Mouse (Mus musculus): ENCODE results near the gene Kcnb1. TPM values are rescaled to one million over a fixed set of nuclear protein-coding genes. Genes with fewer than 3 reads are reported as not detected.

The Kcnb1 gene
- polyA plus RNA-seq, 1 experiment from 2014 or later = 0.60 TPM

- no peak overlapping the region for H3K4me2 ChIP-seq
- no peak for ATAC-seq (replicated peaks; ENCODE audit: insufficient number of reproducible peaks, insufficient read depth, low FRiP score, low read depth)
- H3K27me3 ChIP-seq = peaks cover 7% of the 10 kb centered on the region; the same call in 1 of the 2 replicates
- 35% methylated on average over 11 of the region's 11 CpGs for WGBS
- peaks cover 12% of the 10 kb centered on the region for H3K4me1 ChIP-seq (replicated peaks)
- no peaks in the 10 kb centered on the region for H3K9me3 ChIP-seq (replicated peaks)
- H3K4me3 ChIP-seq = no peak overlapping the region
- no peak overlapping the region for H3K9ac ChIP-seq
- H3K36me3 ChIP-seq = no peaks in the 10 kb centered on the region
- H3K27ac ChIP-seq = no peak overlapping the region
Measured at GRCm38 (mm10) chr2:167123936-167124335, 66.0 kb downstream of the Kcnb1 start.

GRCm38 (mm10) chr2:167122737-167123136 is 67.2 kb downstream of the Kcnb1 start:
- Histone ChIP-seq H3K9me3 (replicated peaks) (no peaks in the 10 kb centered on the region), H3K4me2 (no peak overlapping the region), H3K27ac (no peak overlapping the region), H3K4me3 (no peak overlapping the region), H3K27me3 (no peaks in the 10 kb centered on the region), H3K36me3 (no peaks in the 10 kb centered on the region), H3K4me1 (replicated peaks) (peaks cover 8% of the 10 kb centered on the region), H3K9ac (no peak overlapping the region)
- WGBS = 57% methylated on average over 6 of the region's 6 CpGs
- no peak for ATAC-seq (replicated peaks; ENCODE audit: insufficient number of reproducible peaks, insufficient read depth, low FRiP score, low read depth)

- no peak for ATAC-seq (replicated peaks; ENCODE audit: insufficient number of reproducible peaks, insufficient read depth, low FRiP score, low read depth)
- Histone ChIP-seq H3K9me3 (replicated peaks) (no peaks in the 10 kb centered on the region), H3K4me2 (no peak overlapping the region), H3K9ac (no peak overlapping the region), H3K4me1 (replicated peaks) (peaks cover 8% of the 10 kb centered on the region), H3K36me3 (no peaks in the 10 kb centered on the region), H3K27me3 (no peaks in the 10 kb centered on the region), H3K4me3 (no peak overlapping the region), H3K27ac (no peak overlapping the region)
- WGBS = 75% methylated on average over 7 of the region's 7 CpGs
Measured at GRCm38 (mm10) chr2:167121996-167122395, 68.0 kb downstream of the Kcnb1 start.

GRCm38 (mm10) chr2:167121228-167121627 is 68.7 kb downstream of the Kcnb1 start:
- Histone ChIP-seq H3K27ac (no peak overlapping the region), H3K4me3 (no peak overlapping the region), H3K27me3 (no peaks in the 10 kb centered on the region), H3K9me3 (replicated peaks) (no peaks in the 10 kb centered on the region), H3K36me3 (no peaks in the 10 kb centered on the region), H3K4me2 (no peak overlapping the region), H3K4me1 (replicated peaks) (peaks cover 8% of the 10 kb centered on the region), H3K9ac (no peak overlapping the region)
- WGBS = 62% methylated on average over 6 of the region's 6 CpGs
- no peak for ATAC-seq (replicated peaks; ENCODE audit: insufficient number of reproducible peaks, insufficient read depth, low FRiP score, low read depth)

GRCm38 (mm10) chr2:167120186-167120830 is 69.6 kb downstream of the Kcnb1 start:
- WGBS = 70% methylated on average over 12 of the region's 12 CpGs

GRCm38 (mm10) chr2:167118046-167118445 is 71.9 kb downstream of the Kcnb1 start:
- H3K27ac ChIP-seq = no peak overlapping the region
- H3K4me3 ChIP-seq = no peak overlapping the region
- no peaks in the 10 kb centered on the region for H3K36me3 ChIP-seq
- H3K4me1 ChIP-seq (replicated peaks) = 0 out of 2 replicates have a peak, but pooled peaks cover 3% of the 10 kb centered on the region
- no peak for ATAC-seq (replicated peaks; ENCODE audit: insufficient number of reproducible peaks, insufficient read depth, low FRiP score, low read depth)
- H3K4me2 ChIP-seq = no peak overlapping the region
- WGBS = 63% methylated on average over 10 of the region's 10 CpGs
- H3K9me3 ChIP-seq (replicated peaks) = no peaks in the 10 kb centered on the region
- H3K9ac ChIP-seq = no peak overlapping the region
- peaks cover 9% of the 10 kb centered on the region; the same call in 1 of the 2 replicates for H3K27me3 ChIP-seq

More at GRCm38 (mm10) chr2:167120186-167120830, 69.6 kb downstream of the Kcnb1 start:
- no peak overlapping the region for H3K4me2 ChIP-seq
- no peak overlapping the region for H3K27ac ChIP-seq
- H3K9ac ChIP-seq = no peak overlapping the region
- no peaks in the 10 kb centered on the region; the same call in 1 of the 2 replicates for H3K27me3 ChIP-seq
- no peak overlapping the region for H3K4me3 ChIP-seq
- no peaks in the 10 kb centered on the region for H3K36me3 ChIP-seq
- peaks cover 8% of the 10 kb centered on the region for H3K4me1 ChIP-seq (replicated peaks)
- no peak for ATAC-seq (replicated peaks; ENCODE audit: insufficient number of reproducible peaks, insufficient read depth, low FRiP score, low read depth)
- no peaks in the 10 kb centered on the region for H3K9me3 ChIP-seq (replicated peaks)

- no peaks in the 10 kb centered on the region for H3K9me3 ChIP-seq (replicated peaks)
Measured at GRCm38 (mm10) chr2:167112737-167113136, 77.2 kb downstream of the Kcnb1 start.

GRCm38 (mm10) chr2:167112259-167112658 is 77.7 kb downstream of the Kcnb1 start:
- H3K9ac ChIP-seq = no peak overlapping the region

More at GRCm38 (mm10) chr2:167112737-167113136, 77.2 kb downstream of the Kcnb1 start:
- Histone ChIP-seq H3K9ac (no peak overlapping the region), H3K36me3 (no peaks in the 10 kb centered on the region), H3K27ac (no peak overlapping the region), H3K4me2 (no peak overlapping the region), H3K4me3 (no peak overlapping the region), H3K27me3 (peaks cover 12% of the 10 kb centered on the region; the same call in 1 of the 2 replicates), H3K4me1 (replicated peaks) (peaks cover 3% of the 10 kb centered on the region; the same call in 1 of the 2 replicates)
- ATAC-seq (replicated peaks; ENCODE audit: insufficient number of reproducible peaks, insufficient read depth, low FRiP score, low read depth) = 0 out of 2 replicates have a peak, but pooled peaks have one; percentile 37
- WGBS = 41% methylated on average over 6 of the region's 6 CpGs

GRCm38 (mm10) chr2:167109506-167109905 is 80.4 kb downstream of the Kcnb1 start:
- no peaks in the 10 kb centered on the region for H3K36me3 ChIP-seq
- 77% methylated on average over 8 of the region's 8 CpGs for WGBS
- no peak overlapping the region for H3K27ac ChIP-seq
- H3K9ac ChIP-seq = no peak overlapping the region
- H3K9me3 ChIP-seq (replicated peaks) = no peaks in the 10 kb centered on the region
- H3K4me3 ChIP-seq = no peak overlapping the region
- peaks cover 15% of the 10 kb centered on the region for H3K27me3 ChIP-seq
- H3K4me1 ChIP-seq (replicated peaks) = peaks cover 3% of the 10 kb centered on the region; the same call in 1 of the 2 replicates
- no peak for ATAC-seq (replicated peaks; ENCODE audit: insufficient number of reproducible peaks, insufficient read depth, low FRiP score, low read depth)
- H3K4me2 ChIP-seq = no peak overlapping the region

More at GRCm38 (mm10) chr2:167112259-167112658, 77.7 kb downstream of the Kcnb1 start:
- H3K36me3 ChIP-seq = no peaks in the 10 kb centered on the region
- no peaks in the 10 kb centered on the region for H3K9me3 ChIP-seq (replicated peaks)
- WGBS = 52% methylated on average over 7 of the region's 7 CpGs
- H3K4me2 ChIP-seq = no peak overlapping the region
- H3K27ac ChIP-seq = no peak overlapping the region
- H3K27me3 ChIP-seq = peaks cover 12% of the 10 kb centered on the region; the same call in 1 of the 2 replicates
- ATAC-seq (replicated peaks; ENCODE audit: insufficient number of reproducible peaks, insufficient read depth, low FRiP score, low read depth) = no peak
- H3K4me3 ChIP-seq = no peak overlapping the region
- H3K4me1 ChIP-seq (replicated peaks) = peaks cover 3% of the 10 kb centered on the region; the same call in 1 of the 2 replicates

- 37% methylated on average over 7 of the region's 7 CpGs for WGBS
Measured at GRCm38 (mm10) chr2:167103546-167103945, 86.4 kb downstream of the Kcnb1 start.

GRCm38 (mm10) chr2:167101743-167102441 is 88.1 kb downstream of the Kcnb1 start:
- peak overlapping the region; percentile 26 for H3K4me2 ChIP-seq
- ATAC-seq (replicated peaks; ENCODE audit: insufficient number of reproducible peaks, insufficient read depth, low FRiP score, low read depth) = no peak

More at GRCm38 (mm10) chr2:167103546-167103945, 86.4 kb downstream of the Kcnb1 start:
- Histone ChIP-seq H3K27me3 (peaks cover 4% of the 10 kb centered on the region; the same call in 1 of the 2 replicates), H3K9ac (no peak overlapping the region), H3K4me2 (no peak overlapping the region), H3K27ac (no peak overlapping the region), H3K9me3 (replicated peaks) (no peaks in the 10 kb centered on the region), H3K4me3 (no peak overlapping the region), H3K4me1 (replicated peaks) (peaks cover 6% of the 10 kb centered on the region; the same call in 1 of the 2 replicates), H3K36me3 (no peaks in the 10 kb centered on the region)
- ATAC-seq (replicated peaks; ENCODE audit: insufficient number of reproducible peaks, insufficient read depth, low FRiP score, low read depth) = no peak

More at GRCm38 (mm10) chr2:167101743-167102441, 88.1 kb downstream of the Kcnb1 start:
- H3K9ac ChIP-seq = no peak overlapping the region
- H3K4me1 ChIP-seq (replicated peaks) = peaks cover 6% of the 10 kb centered on the region; the same call in 1 of the 2 replicates
- H3K27ac ChIP-seq = no peak overlapping the region
- no peaks in the 10 kb centered on the region for H3K9me3 ChIP-seq (replicated peaks)
- 56% methylated on average over 17 of the region's 17 CpGs for WGBS
- H3K36me3 ChIP-seq = no peaks in the 10 kb centered on the region
- no peak overlapping the region for H3K4me3 ChIP-seq
- H3K27me3 ChIP-seq = peaks cover 4% of the 10 kb centered on the region; the same call in 1 of the 2 replicates
